Comparison of ENCODE assay signal across 10 mouse cellular contexts in the genomic region with DNA sequence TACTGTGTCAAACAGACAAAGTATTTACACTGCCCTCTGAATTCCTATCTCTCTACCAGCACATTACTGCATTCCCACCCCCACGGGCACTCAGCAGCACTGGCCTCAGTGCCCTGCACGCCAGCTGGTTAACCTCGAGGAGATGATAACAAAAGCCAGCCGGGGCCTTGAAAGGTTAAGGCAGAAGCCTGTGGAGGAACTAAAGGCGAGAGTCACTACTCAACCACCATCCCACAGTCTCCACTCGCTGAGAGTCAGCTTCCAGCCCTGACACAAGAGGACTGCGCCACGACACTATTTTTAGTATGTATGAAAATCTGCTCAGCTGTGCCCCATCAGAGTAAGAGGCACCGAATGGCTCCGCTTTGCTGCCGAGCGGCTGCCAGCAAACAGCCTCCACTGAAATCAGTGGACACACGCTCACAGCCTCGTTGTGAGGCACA. TPM values are rescaled to one million over a fixed set of nuclear protein-coding genes. Genes with fewer than 3 reads are reported as not detected.
DNase-seq lines count a peak whose midpoint lies in the region; ATAC-seq and TF ChIP-seq lines count a peak whose summit lies in the region.
"Had no signal": no experiment of that assay in that cellular context is flagged by ENCODE, and none has a peak within 500 bp of the region (broad histone marks: within the 10 kb centered on the region; RNA-seq: fewer than 3 reads in every experiment).

No protein-coding gene starts in this region.

- WGBS in heart, embryonic 12.5 days = 22% methylated on average over 14 of the region's 14 CpGs
- WGBS in embryonic facial prominence, embryonic 14.5 days = 59% methylated on average over 14 of the region's 14 CpGs
- 66% methylated on average over 14 of the region's 14 CpGs for WGBS in kidney, adult 2 months

- 0 out of 2 replicates have a peak, but pooled peaks have one; percentile 59 for ATAC-seq in heart, embryonic 12.5 days (ENCODE audit: insufficient number of reproducible peaks, low FRiP score)
- ATAC-seq in embryonic facial prominence, embryonic 14.5 days (ENCODE audit: low read depth) = peak; percentile 26; the same call in 1 of the 2 replicates
- ATAC-seq: Patski had no signal

- TF ChIP-seq POLR2A in myocyte (IDR thresholded peaks at IDR 0.05; ENCODE audit: insufficient read length, low read depth) = no peak
- no peak for TF ChIP-seq POLR2A in kidney, adult 2 months (IDR thresholded peaks at IDR 0.05; ENCODE audit: low read depth, low read length)

- H3ac ChIP-seq in myocyte (ENCODE audit: control insufficient read depth, insufficient read length) = no peak overlapping the region

- H3K27ac ChIP-seq in heart, embryonic 12.5 days (ENCODE audit: poor library complexity, severe bottlenecking) = peak overlapping the region; percentile 85
- peak overlapping the region; percentile 35 for H3K27ac ChIP-seq in embryonic facial prominence, embryonic 14.5 days (replicated peaks; ENCODE audit: low read depth, low read length)
- H3K27ac ChIP-seq in kidney, adult 2 months (ENCODE audit: insufficient read depth, low read depth, low read length) = no peak overlapping the region
- H3K27ac ChIP-seq: liver, embryonic 15.5 days had no signal

- no peaks in the 10 kb centered on the region for H3K9me3 ChIP-seq in heart, embryonic 12.5 days (replicated peaks)
- H3K9me3 ChIP-seq in embryonic facial prominence, embryonic 14.5 days (ENCODE audit: control insufficient read depth, low read length) = no peaks in the 10 kb centered on the region
- H3K9me3 ChIP-seq: liver, embryonic 15.5 days had no signal

- no peaks in the 10 kb centered on the region for H3K79me2 ChIP-seq in myocyte (ENCODE audit: control insufficient read depth, insufficient read depth)

- H3K4me2 ChIP-seq in heart, embryonic 12.5 days = peak overlapping the region; percentile 50
- H3K4me2 ChIP-seq in embryonic facial prominence, embryonic 14.5 days (ENCODE audit: low read depth, low read length) = no peak overlapping the region
- H3K4me2 ChIP-seq in myocyte (ENCODE audit: low read depth) = peak overlapping the region; percentile 27
- H3K4me2 ChIP-seq: liver, embryonic 15.5 days had no signal

- no peak for TF ChIP-seq CTCF in kidney, adult 2 months (conservative IDR thresholded peaks at IDR 0.05; ENCODE audit: insufficient read depth, insufficient read length, low read depth, low read length)

- H3K9ac ChIP-seq in heart, embryonic 12.5 days = peak overlapping the region; percentile 56
- H3K9ac ChIP-seq in embryonic facial prominence, embryonic 14.5 days (ENCODE audit: low read depth, low read length) = no peak overlapping the region
- H3K9ac ChIP-seq: liver, embryonic 15.5 days had no signal

- peaks cover 32% of the 10 kb centered on the region for H3K4me1 ChIP-seq in heart, embryonic 12.5 days (replicated peaks)
- peaks cover 12% of the 10 kb centered on the region for H3K4me1 ChIP-seq in embryonic facial prominence, embryonic 14.5 days (ENCODE audit: control insufficient read depth, insufficient read depth, low read length)
- H3K4me1 ChIP-seq in kidney, adult 2 months (ENCODE audit: control insufficient read depth, insufficient read depth, low read length) = no peaks in the 10 kb centered on the region

- no peak overlapping the region for H3K4me3 ChIP-seq in heart, embryonic 12.5 days
- no peak overlapping the region for H3K4me3 ChIP-seq in embryonic facial prominence, embryonic 14.5 days (ENCODE audit: low read depth, low read length)
- no peak overlapping the region for H3K4me3 ChIP-seq in myocyte
- H3K4me3 ChIP-seq in kidney, adult 2 months (ENCODE audit: insufficient read depth, low read depth, low read length) = no peak overlapping the region
- H3K4me3 ChIP-seq: liver, embryonic 15.5 days had no signal

- DNase-seq in heart, adult 8-10 months (ENCODE audit: low spot score) = no peak
- DNase-seq in ovary, adult 18-20 months (ENCODE audit: low spot score) = peak; percentile 63
- no peak for DNase-seq in ovary, postnatal 10 days (ENCODE audit: low spot score)
- DNase-seq in embryonic facial prominence, embryonic 14.5 days (ENCODE audit: low spot score) = peak; percentile 67
- DNase-seq in kidney, adult 2 months = no peak
- DNase-seq: gastrocnemius, postnatal 10 days had no signal

- no peaks in the 10 kb centered on the region for H3K27me3 ChIP-seq in heart, embryonic 12.5 days (replicated peaks)
- no peaks in the 10 kb centered on the region for H3K27me3 ChIP-seq in embryonic facial prominence, embryonic 14.5 days (replicated peaks; ENCODE audit: control insufficient read depth, insufficient read depth, low read length)
- no peaks in the 10 kb centered on the region for H3K27me3 ChIP-seq in myocyte (ENCODE audit: control insufficient read depth, insufficient read depth, insufficient read length)
- no peaks in the 10 kb centered on the region for H3K27me3 ChIP-seq in kidney, adult 2 months (replicated peaks; ENCODE audit: control insufficient read depth, insufficient read depth, low read length)
- H3K27me3 ChIP-seq: liver, embryonic 15.5 days; Patski had no signal

- H3K36me3 ChIP-seq in heart, embryonic 12.5 days = no peaks in the 10 kb centered on the region
- H3K36me3 ChIP-seq in embryonic facial prominence, embryonic 14.5 days (ENCODE audit: control insufficient read depth, insufficient read depth, low read length) = no peaks in the 10 kb centered on the region
- no peaks in the 10 kb centered on the region for H3K36me3 ChIP-seq in myocyte (ENCODE audit: control insufficient read depth, insufficient read depth)
- no peaks in the 10 kb centered on the region for H3K36me3 ChIP-seq in kidney, adult 2 months (ENCODE audit: control insufficient read depth, insufficient read depth, low read length)
- H3K36me3 ChIP-seq: liver, embryonic 15.5 days had no signal

TF ChIP-seq in myocyte, 11 proteins besides CTCF, POLR2A, EP300 and RAD21:
- peak in 2 of 3 experiments; percentile 8 to 38 for TF ChIP-seq MYOG (IDR thresholded peaks at IDR 0.05; ENCODE audit: control insufficient read depth in 1 of 3, insufficient read depth in 1 of 3, insufficient read length in 2 of 3, low read depth in 2 of 3)
- no peak for TF ChIP-seq E2F4 (IDR thresholded peaks at IDR 0.05; ENCODE audit: insufficient read depth)
- TF ChIP-seq MYOD1 (IDR thresholded peaks at IDR 0.05; ENCODE audit: control insufficient read depth in 1 of 3, insufficient read length in 2 of 3, low read depth in 2 of 3) = peak in 1 of 3 experiments; percentile 46

RNA-seq across cellular contexts. Expression of gene Xxylt1, which starts 35.0 kb away (rescaled TPM):
- 12.9 and 13.7 TPM in 2 replicates for polyA plus RNA-seq in heart, embryonic 12.5 days (2016; fragmentation: Nextera tagmentation; extraction: Ambion mirVana)
- 10 to 100 TPM; 10.3 to 12.9 (median 12.5) TPM for total RNA-seq in heart, adult 8-10 months (2022)
- polyA plus RNA-seq in embryonic facial prominence, embryonic 14.5 days (2014; fragmentation: Nextera tagmentation; extraction: Ambion mirVana) = 19.1 and 21.2 TPM in 2 replicates
- polyA plus RNA-seq in myocyte (2012; fragmentation: generic; extraction: Trizol) = 7.6 TPM
- polyA plus RNA-seq in kidney, adult 2 months (2012; rRNA removed) = 16.8 and 18.0 TPM in 2 replicates

Comparison
In these comparisons a context has a peak if more than half of its experiments do, and no peak if none do; other contexts are left out.
1. DNase-seq: peak in ovary, adult 18-20 months (single experiment) and embryonic facial prominence, embryonic 14.5 days (single experiment); none in heart, adult 8-10 months (single experiment), ovary, postnatal 10 days (single experiment) and kidney, adult 2 months (single experiment).